Mouse (Mus musculus) hindbrain, embryonic 15.5 days (tissue): Measurements from ENCODE around the gene Opalin. TPM values are rescaled to one million over a fixed set of nuclear protein-coding genes. Genes with fewer than 3 reads are reported as not detected.

Experiments used
- polyA plus RNA-seq: library from polyadenylated mRNA; unstranded; fragments of >200 nt; fragmentation: Nextera tagmentation; extraction: Ambion mirVana; gene quantifications from 2 replicates; pipeline ENCODE4 v1.2.1, GENCODE M21; 2015

Opalin gene
- polyA plus RNA-seq, 1 experiment from 2014 or later: not detected

Other genes starting within 250 kb of the Opalin start
- 18.1 and 18.4 TPM in 2 replicates for gene Ccnj, start 245.8 kb downstream of the Opalin start, polyA plus RNA-seq
- gene Zfp518a, start 182.4 kb downstream of the Opalin start, polyA plus RNA-seq: 4.9 and 5.4 TPM in 2 replicates
- gene Blnk, start 82.6 kb downstream of the Opalin start, polyA plus RNA-seq: 0.72 and 0.79 TPM in 2 replicates
- gene Dntt, start 47.8 kb downstream of the Opalin start, polyA plus RNA-seq: not detected in 2 replicates
- gene Tll2, start 129.7 kb upstream of the Opalin start, polyA plus RNA-seq: 0.77 and 0.93 TPM in 2 replicates
- gene Tm9sf3, start 186.9 kb upstream of the Opalin start, polyA plus RNA-seq: 88.4 and 90.0 TPM in 2 replicates